Mouse (Mus musculus) testis, adult 2 months (tissue): ENCODE results near the gene Neu2. TPM values are rescaled to one million over a fixed set of nuclear protein-coding genes. Genes with fewer than 3 reads are reported as not detected.

ENCODE experiments used
- H3K27ac ChIP-seq: fragments of 200-500 bp; 2 replicates; pipeline ENCODE4 v1.5.1; 2012; ENCODE audit warnings: low read depth, low read length; ENCODE audit not compliant: control insufficient read depth, insufficient read depth
- H3K27me3 ChIP-seq: fragments of 200-500 bp; 2 replicates; pipeline ENCODE4 v1.6.1; 2012; ENCODE audit warnings: mild to moderate bottlenecking, low read length, moderate library complexity; ENCODE audit not compliant: control insufficient read depth, insufficient read depth
- H3K36me3 ChIP-seq: fragments of 200-500 bp; 2 replicates; pipeline ENCODE4 v1.6.1; 2012; ENCODE audit warnings: mild to moderate bottlenecking, low read length; ENCODE audit not compliant: control insufficient read depth, insufficient read depth
- H3K4me1 ChIP-seq: fragments of 200-500 bp; 2 replicates; pipeline ENCODE4 v1.6.1; 2012; ENCODE audit warnings: low read length; ENCODE audit not compliant: control insufficient read depth, insufficient read depth
- H3K4me3 ChIP-seq: fragments of 200-500 bp; 2 replicates; pipeline ENCODE4 v1.5.1; 2012; ENCODE audit warnings: low read depth, mild to moderate bottlenecking, low read length, moderate library complexity, mixed read lengths; ENCODE audit not compliant: control insufficient read depth
- CTCF ChIP-seq: fragments of 200-500 bp; IDR thresholded peaks from 2 replicates; pipeline ENCODE4 v1.5.1; 2012; ENCODE audit warnings: low read depth, mild to moderate bottlenecking, inconsistent platforms, low read length, moderate library complexity; ENCODE audit not compliant: control insufficient read depth, insufficient read depth, insufficient replicate concordance
- POLR2A ChIP-seq: fragments of 200-500 bp; IDR thresholded peaks from 2 replicates; pipeline ENCODE4 v1.6.1; 2012; ENCODE audit warnings: low read depth, mild to moderate bottlenecking, inconsistent platforms, low read length, moderate library complexity; ENCODE audit not compliant: control insufficient read depth
- polyA plus RNA-seq: library from polyadenylated mRNA; depleted of rRNA; stranded (reverse); fragments of >200 nt; gene quantifications from 2 replicates; pipeline ENCODE4 v1.2.3, GENCODE M21; 2012

Gene Neu2
- polyA plus RNA-seq, 1 experiment: 0.59 TPM

GRCm38 (mm10) chr1:87625254-87626025 is 115.8 kb downstream of the Neu2 start:
- H3K27ac ChIP-seq: no peak overlapping the region
- H3K36me3 ChIP-seq: no peaks in the 10 kb centered on the region
- peaks cover 5% of the 10 kb centered on the region for H3K4me1 ChIP-seq
- H3K4me3 ChIP-seq: no peak overlapping the region
- TF ChIP-seq CTCF: no peak
- TF ChIP-seq POLR2A: no peak
- no peaks in the 10 kb centered on the region for H3K27me3 ChIP-seq

GRCm38 (mm10) chr1:87626344-87626743 is 116.7 kb downstream of the Neu2 start:
- Histone ChIP-seq H3K4me1 (no peaks in the 10 kb centered on the region; the same call in 1 of the 2 replicates), H3K27ac (no peak overlapping the region), H3K4me3 (no peak overlapping the region), H3K36me3 (no peaks in the 10 kb centered on the region), H3K27me3 (no peaks in the 10 kb centered on the region)
- TF ChIP-seq CTCF (no peak), POLR2A (no peak)

GRCm38 (mm10) chr1:87628085-87628484 is 118.4 kb downstream of the Neu2 start:
- Histone ChIP-seq H3K27me3 (no peaks in the 10 kb centered on the region), H3K4me1 (no peaks in the 10 kb centered on the region), H3K27ac (no peak overlapping the region), H3K36me3 (no peaks in the 10 kb centered on the region), H3K4me3 (no peak overlapping the region)
- TF ChIP-seq POLR2A (no peak), CTCF (no peak)

- H3K27me3 ChIP-seq: no peaks in the 10 kb centered on the region
- no peak for TF ChIP-seq CTCF
- no peak for TF ChIP-seq POLR2A
- no peak overlapping the region for H3K4me3 ChIP-seq
- H3K4me1 ChIP-seq: peaks cover 2% of the 10 kb centered on the region; the same call in 1 of the 2 replicates
- no peaks in the 10 kb centered on the region for H3K36me3 ChIP-seq
- no peak overlapping the region for H3K27ac ChIP-seq
Measured at GRCm38 (mm10) chr1:87631584-87631983, 121.9 kb downstream of the Neu2 start.

GRCm38 (mm10) chr1:87632163-87632562 is 122.5 kb downstream of the Neu2 start:
- no peaks in the 10 kb centered on the region for H3K36me3 ChIP-seq
- TF ChIP-seq POLR2A (no peak), CTCF (no peak)

GRCm38 (mm10) chr1:87636716-87637117 is 127.0 kb downstream of the Neu2 start:
- H3K27me3 ChIP-seq: no peaks in the 10 kb centered on the region
- TF ChIP-seq POLR2A (no peak), CTCF (no peak)
- H3K36me3 ChIP-seq: no peaks in the 10 kb centered on the region
- H3K4me3 ChIP-seq: no peak overlapping the region
- H3K27ac ChIP-seq: no peak overlapping the region
- peaks cover 4% of the 10 kb centered on the region; the same call in 1 of the 2 replicates for H3K4me1 ChIP-seq

More at GRCm38 (mm10) chr1:87632163-87632562, 122.5 kb downstream of the Neu2 start:
- peaks cover 4% of the 10 kb centered on the region; the same call in 1 of the 2 replicates for H3K4me1 ChIP-seq
- H3K4me3 ChIP-seq: no peak overlapping the region
- H3K27ac ChIP-seq: no peak overlapping the region
- H3K27me3 ChIP-seq: no peaks in the 10 kb centered on the region

GRCm38 (mm10) chr1:87637121-87637877 is 127.6 kb downstream of the Neu2 start:
- H3K36me3 ChIP-seq: no peaks in the 10 kb centered on the region
- peak overlapping the region; percentile 2; the same call in 1 of the 2 replicates for H3K4me3 ChIP-seq
- no peaks in the 10 kb centered on the region for H3K27me3 ChIP-seq
- H3K27ac ChIP-seq: no peak overlapping the region
- TF ChIP-seq CTCF (no peak), POLR2A (no peak)
- peaks cover 4% of the 10 kb centered on the region; the same call in 1 of the 2 replicates for H3K4me1 ChIP-seq
